Mouse (Mus musculus) adrenal gland, adult (tissue): Measurements from ENCODE around the gene Gfod1.

Source experiments
- DNase-seq, 2 experiments: peaks; one replicate each; pipeline ENCODE4 v3.0.0; 2022 to 2023; ENCODE audit warnings: low spot score in 1 of 2; ENCODE audit not compliant: inconsistent age in 2 of 2

Gfod1 gene

GRCm38 (mm10) chr13:43304018-43304431, at the start of gene Gfod1:
Gene Gfod1 (minus strand): TSS chr13:43304172.
- DNase-seq, result peak; percentile 99

GRCm38 (mm10) chr13:43353356-43353755, 49.4 kb upstream of the Gfod1 start:
- DNase-seq, result no peak

GRCm38 (mm10) chr13:43350489-43351169, 46.7 kb upstream of the Gfod1 start:
- DNase-seq, result peak in 1 of 2 experiments; percentile 51

GRCm38 (mm10) chr13:43349376-43349775, 45.4 kb upstream of the Gfod1 start:
- no peak for DNase-seq

GRCm38 (mm10) chr13:43346825-43347224, 42.9 kb upstream of the Gfod1 start:
- no peak for DNase-seq

- DNase-seq, result no peak
These were observed 34.7 kb upstream of the Gfod1 start for GRCm38 (mm10) chr13:43338632-43339031.

- no peak for DNase-seq
These were observed 34.0 kb upstream of the Gfod1 start for GRCm38 (mm10) chr13:43338001-43338400.

- no peak for DNase-seq
These were observed 32.7 kb upstream of the Gfod1 start for GRCm38 (mm10) chr13:43336425-43337221.

GRCm38 (mm10) chr13:43332591-43332990, 28.6 kb upstream of the Gfod1 start:
- DNase-seq, result peak; percentile 21 to 76

- no peak for DNase-seq
These were observed 27.9 kb upstream of the Gfod1 start for GRCm38 (mm10) chr13:43331721-43332444.

- no peak for DNase-seq
These were observed 21.5 kb upstream of the Gfod1 start for GRCm38 (mm10) chr13:43325427-43325826.

- peak in 1 of 2 experiments; percentile 35 for DNase-seq
These were observed 17.5 kb upstream of the Gfod1 start for GRCm38 (mm10) chr13:43321492-43321891.

- no peak for DNase-seq
These were observed 15.4 kb upstream of the Gfod1 start for GRCm38 (mm10) chr13:43319396-43319795.

GRCm38 (mm10) chr13:43317411-43317810, 13.4 kb upstream of the Gfod1 start:
- no peak for DNase-seq

- peak in 1 of 2 experiments; percentile 33 for DNase-seq
These were observed 1.4 kb upstream of the Gfod1 start for GRCm38 (mm10) chr13:43305181-43305924.

- peak in 1 of 2 experiments; percentile 63 for DNase-seq
These were observed 728 bp upstream of the Gfod1 start for GRCm38 (mm10) chr13:43304700-43305099.

- peak; percentile 70 to 87 for DNase-seq
These were observed 609 bp downstream of the Gfod1 start for GRCm38 (mm10) chr13:43303161-43303965.

- DNase-seq, result peak; percentile 31 to 73
These were observed 1.3 kb downstream of the Gfod1 start for GRCm38 (mm10) chr13:43302651-43303160.

GRCm38 (mm10) chr13:43302239-43302638, 1.7 kb downstream of the Gfod1 start:
- peak in 1 of 2 experiments; percentile 33 for DNase-seq

GRCm38 (mm10) chr13:43300906-43301305, 3.1 kb downstream of the Gfod1 start:
- DNase-seq, result peak in 1 of 2 experiments; percentile 60
